Mouse (Mus musculus) neural tube, embryonic 14.5 days (tissue): ENCODE results near the gene Rps6ka5. TPM values are rescaled to one million over a fixed set of nuclear protein-coding genes. Genes with fewer than 3 reads are reported as not detected.

Experiments
- ATAC-seq: fragments of 200-750 bp; cut with Nextera tagmentation; 2 replicates; pipeline ENCODE4 v1.8.0; 2017; ENCODE audit warnings: low read depth, mild to moderate bottlenecking, moderate TSS enrichment, moderate library complexity
- H3K27ac ChIP-seq: fragments of 300-500 bp; sonication (generic); 2 replicates; pipeline ENCODE4 v1.5.1; 2014; ENCODE audit warnings: low read depth, mild to moderate bottlenecking, control low read depth, low read length, moderate library complexity, mixed read lengths
- H3K27me3 ChIP-seq: fragments of 300-500 bp; sonication (generic); 2 replicates; pipeline ENCODE4 v1.6.1; 2014; ENCODE audit warnings: low read length; ENCODE audit not compliant: control insufficient read depth, insufficient read depth
- H3K36me3 ChIP-seq: fragments of 300-500 bp; sonication (generic); 2 replicates; pipeline ENCODE4 v1.6.1; 2014; ENCODE audit warnings: low read length, mixed read lengths; ENCODE audit not compliant: control insufficient read depth, insufficient read depth
- H3K4me1 ChIP-seq: fragments of 300-500 bp; sonication (generic); 2 replicates; pipeline ENCODE4 v1.6.1; 2014; ENCODE audit warnings: low read length; ENCODE audit not compliant: control insufficient read depth, insufficient read depth
- H3K4me2 ChIP-seq: fragments of 300-500 bp; sonication (generic); 2 replicates; pipeline ENCODE4 v1.6.1; 2014; ENCODE audit warnings: mild to moderate bottlenecking, low read depth, low read length, control low read depth
- H3K4me3 ChIP-seq: fragments of 300-500 bp; sonication (generic); 2 replicates; pipeline ENCODE4 v1.5.1; 2014; ENCODE audit warnings: low read depth, low read length, control low read depth, mixed read lengths
- H3K9ac ChIP-seq: fragments of 300-500 bp; sonication (generic); replicated peaks from 2 replicates; pipeline ENCODE4 v1.6.1; 2014; ENCODE audit warnings: low read depth, mild to moderate bottlenecking, control low read depth, low read length, mixed read lengths
- H3K9me3 ChIP-seq: fragments of 300-500 bp; sonication (generic); 2 replicates; pipeline ENCODE4 v1.6.1; 2016; ENCODE audit warnings: low read length; ENCODE audit not compliant: control insufficient read depth
- WGBS: fragments of 180-500 bp; shearing (Covaris S2); extraction: QIAGEN DNeasy Blood & Tissue Kit; methylation state at CpG from one replicate; pipeline ENCODE4 v1.1.7; 2014; 5-methylcytosine and 5-hydroxymethylcytosine counted together
- polyA plus RNA-seq: library from polyadenylated mRNA; unstranded; fragments of >200 nt; fragmentation: Nextera tagmentation; extraction: Ambion mirVana; gene quantifications from 2 replicates; pipeline ENCODE4 v1.2.1, GENCODE M21; 2014

The Rps6ka5 gene
- polyA plus RNA-seq, 1 experiment from 2014 or later: 7.9 TPM

DNA sequence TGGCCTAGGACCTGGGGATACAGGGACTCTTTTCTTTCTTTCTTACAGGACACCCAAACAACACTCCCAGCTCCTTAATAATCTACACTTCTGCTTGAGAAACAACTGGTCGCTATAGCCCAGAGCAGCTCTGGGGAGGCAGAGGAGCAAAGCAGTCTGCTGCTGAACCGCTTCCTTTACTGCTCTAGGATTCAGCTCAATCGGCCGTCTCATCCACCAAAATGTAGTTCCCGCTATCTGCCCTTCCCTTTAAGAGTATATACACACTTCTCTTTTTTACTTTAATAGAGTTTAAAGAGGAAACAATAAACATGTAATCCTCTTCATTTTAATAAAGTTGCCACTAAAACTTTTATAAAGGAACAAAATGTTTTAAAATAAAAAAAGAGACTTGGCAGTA lies 117.0 kb downstream of the Rps6ka5 start:
- WGBS: 89% methylated on average over 5 of the region's 5 CpGs
- Histone ChIP-seq H3K9me3 (no peaks in the 10 kb centered on the region), H3K27ac (no peak overlapping the region), H3K27me3 (no peaks in the 10 kb centered on the region), H3K4me2 (no peak overlapping the region), H3K4me1 (no peaks in the 10 kb centered on the region), H3K9ac (no peak overlapping the region), H3K36me3 (no peaks in the 10 kb centered on the region), H3K4me3 (no peak overlapping the region)
- no peak for ATAC-seq

- Histone ChIP-seq H3K4me3 (no peak overlapping the region), H3K27ac (no peak overlapping the region), H3K9ac (no peak overlapping the region), H3K4me2 (no peak overlapping the region), H3K27me3 (no peaks in the 10 kb centered on the region), H3K36me3 (no peaks in the 10 kb centered on the region), H3K9me3 (no peaks in the 10 kb centered on the region), H3K4me1 (no peaks in the 10 kb centered on the region)
- 85% methylated on average over 5 of the region's 5 CpGs for WGBS
- ATAC-seq: no peak
These were observed 117.7 kb downstream of the Rps6ka5 start for GRCm38 (mm10) chr12:100609064-100609463.

GRCm38 (mm10) chr12:100606733-100607132 lies 120.0 kb downstream of the Rps6ka5 start:
- 96% methylated on average over 1 of the region's 1 CpGs for WGBS
- no peaks in the 10 kb centered on the region for H3K36me3 ChIP-seq
- H3K4me3 ChIP-seq: no peak overlapping the region
- H3K9me3 ChIP-seq: no peaks in the 10 kb centered on the region
- no peak overlapping the region for H3K4me2 ChIP-seq
- H3K27ac ChIP-seq: no peak overlapping the region
- no peak for ATAC-seq
- H3K9ac ChIP-seq: no peak overlapping the region
- no peaks in the 10 kb centered on the region for H3K27me3 ChIP-seq
- no peaks in the 10 kb centered on the region for H3K4me1 ChIP-seq

GRCm38 (mm10) chr12:100605596-100605995 lies 121.2 kb downstream of the Rps6ka5 start:
- H3K27me3 ChIP-seq: no peaks in the 10 kb centered on the region
- H3K4me3 ChIP-seq: no peak overlapping the region
- H3K36me3 ChIP-seq: no peaks in the 10 kb centered on the region
- H3K4me2 ChIP-seq: no peak overlapping the region
- no peaks in the 10 kb centered on the region for H3K4me1 ChIP-seq
- ATAC-seq: no peak
- WGBS: 80% methylated on average over 3 of the region's 3 CpGs
- no peaks in the 10 kb centered on the region for H3K9me3 ChIP-seq
- H3K9ac ChIP-seq: no peak overlapping the region
- H3K27ac ChIP-seq: no peak overlapping the region

GRCm38 (mm10) chr12:100604540-100604939 lies 122.2 kb downstream of the Rps6ka5 start:
- no peak overlapping the region for H3K4me3 ChIP-seq
- ATAC-seq: peak; percentile 87
- no peaks in the 10 kb centered on the region for H3K9me3 ChIP-seq
- H3K36me3 ChIP-seq: no peaks in the 10 kb centered on the region
- no peak overlapping the region for H3K4me2 ChIP-seq
- no peaks in the 10 kb centered on the region for H3K4me1 ChIP-seq
- no peak overlapping the region for H3K9ac ChIP-seq
- WGBS: 0% methylated on average over 1 of the region's 1 CpGs
- H3K27ac ChIP-seq: no peak overlapping the region
- H3K27me3 ChIP-seq: no peaks in the 10 kb centered on the region

- H3K9me3 ChIP-seq: no peaks in the 10 kb centered on the region
- 93% methylated on average over 3 of the region's 3 CpGs for WGBS
- no peak overlapping the region for H3K9ac ChIP-seq
- H3K4me1 ChIP-seq: no peaks in the 10 kb centered on the region
- no peak overlapping the region for H3K4me3 ChIP-seq
- no peak overlapping the region for H3K27ac ChIP-seq
- H3K4me2 ChIP-seq: no peak overlapping the region
- no peaks in the 10 kb centered on the region for H3K36me3 ChIP-seq
- no peaks in the 10 kb centered on the region for H3K27me3 ChIP-seq
- no peak for ATAC-seq
These were observed 132.1 kb downstream of the Rps6ka5 start for GRCm38 (mm10) chr12:100594700-100595099.

DNA sequence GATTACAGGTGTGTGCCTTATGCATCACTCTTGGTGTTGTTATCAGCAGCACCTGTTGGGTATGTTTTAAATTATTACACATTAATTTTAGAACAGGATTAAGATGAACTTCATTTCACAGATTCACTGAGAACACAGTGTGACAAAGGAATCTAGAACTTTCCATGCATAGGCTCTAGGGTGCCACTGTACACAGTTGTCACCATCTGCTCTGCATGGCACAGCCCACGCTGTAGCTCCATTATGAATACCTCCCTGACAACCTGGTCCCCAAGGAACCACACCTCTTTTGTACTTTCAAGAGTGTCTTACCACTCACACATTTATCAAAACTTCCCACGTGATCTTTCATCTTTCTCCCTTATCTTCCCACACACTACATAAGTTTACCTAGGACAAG lies 140.2 kb downstream of the Rps6ka5 start:
- Histone ChIP-seq H3K4me2 (no peak overlapping the region), H3K9ac (no peak overlapping the region), H3K4me3 (no peak overlapping the region), H3K27ac (no peak overlapping the region), H3K4me1 (no peaks in the 10 kb centered on the region), H3K36me3 (no peaks in the 10 kb centered on the region), H3K27me3 (no peaks in the 10 kb centered on the region), H3K9me3 (no peaks in the 10 kb centered on the region)
- no peak for ATAC-seq
- 90% methylated on average over 2 of the region's 2 CpGs for WGBS

DNA sequence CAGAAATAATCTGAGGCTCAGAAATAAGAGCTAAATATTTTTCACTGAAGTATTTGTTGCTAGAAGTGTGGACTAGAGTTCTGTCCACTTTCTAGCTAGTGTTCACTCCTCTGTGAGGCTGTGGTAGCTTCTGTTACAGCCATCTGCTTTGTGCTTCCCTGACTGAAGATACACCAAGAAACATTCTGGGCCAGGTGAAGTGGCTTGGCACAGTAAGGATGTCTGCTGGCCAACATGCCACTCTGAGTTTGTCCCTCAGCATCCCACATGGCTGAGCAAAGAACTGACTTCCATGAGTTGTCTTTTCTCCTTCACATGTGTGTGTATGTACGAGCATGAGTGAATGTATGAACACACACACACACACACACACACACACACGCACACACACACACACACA lies 147.6 kb downstream of the Rps6ka5 start:
- H3K4me3 ChIP-seq: no peak overlapping the region
- H3K27ac ChIP-seq: no peak overlapping the region
- no peaks in the 10 kb centered on the region for H3K36me3 ChIP-seq
- H3K9me3 ChIP-seq: no peaks in the 10 kb centered on the region
- 87% methylated on average over 2 of the region's 2 CpGs for WGBS
- H3K4me2 ChIP-seq: no peak overlapping the region
- no peaks in the 10 kb centered on the region for H3K27me3 ChIP-seq
- ATAC-seq: no peak
- no peaks in the 10 kb centered on the region for H3K4me1 ChIP-seq
- H3K9ac ChIP-seq: no peak overlapping the region

GRCm38 (mm10) chr12:100578291-100578690 lies 148.5 kb downstream of the Rps6ka5 start:
- no peaks in the 10 kb centered on the region for H3K27me3 ChIP-seq
- H3K27ac ChIP-seq: no peak overlapping the region
- H3K9ac ChIP-seq: no peak overlapping the region
- H3K4me1 ChIP-seq: no peaks in the 10 kb centered on the region
- 54% methylated on average over 2 of the region's 2 CpGs for WGBS
- H3K4me2 ChIP-seq: no peak overlapping the region
- ATAC-seq: no peak
- no peaks in the 10 kb centered on the region for H3K36me3 ChIP-seq
- H3K4me3 ChIP-seq: no peak overlapping the region
- H3K9me3 ChIP-seq: no peaks in the 10 kb centered on the region

DNA sequence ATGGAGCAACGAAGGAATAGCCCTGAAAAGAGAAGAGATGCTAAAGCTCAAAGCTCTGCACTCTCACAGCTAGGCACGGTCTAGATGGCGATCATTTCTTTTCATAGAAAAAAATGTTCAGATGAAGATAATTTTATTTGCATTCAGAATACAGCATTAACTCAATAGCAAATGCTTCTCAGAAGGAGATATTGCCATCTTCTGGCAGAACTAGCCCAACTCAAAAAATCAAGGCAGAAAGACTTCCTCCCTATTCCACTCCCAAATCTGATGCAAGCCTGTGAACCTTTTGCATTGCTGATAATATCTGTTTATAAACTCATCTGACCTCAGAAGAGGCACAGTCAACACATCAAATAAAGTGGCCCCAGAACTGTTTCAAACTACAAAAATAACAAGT lies 151.0 kb downstream of the Rps6ka5 start:
- Histone ChIP-seq H3K4me1 (no peaks in the 10 kb centered on the region), H3K9ac (no peak overlapping the region), H3K4me3 (no peak overlapping the region), H3K27ac (no peak overlapping the region), H3K27me3 (no peaks in the 10 kb centered on the region), H3K36me3 (no peaks in the 10 kb centered on the region), H3K4me2 (no peak overlapping the region), H3K9me3 (no peaks in the 10 kb centered on the region)
- ATAC-seq: no peak
- 85% methylated on average over 3 of the region's 3 CpGs for WGBS
